Mouse (Mus musculus) adipocyte (in vitro differentiated cells): ENCODE data around the gene Fbxo17.

ENCODE experiments used
- DNase-seq: peaks from one replicate; pipeline ENCODE4 v3.0.0-alpha.2; 2016; ENCODE audit warnings: low spot score

The Fbxo17 gene

GRCm38 (mm10) chr7:28767462-28767965 is 50.9 kb downstream of the Fbxo17 start, which contains the start of gene Nfkbib:
Gene Nfkbib, minus strand, starts transcription at chr7:28767512.
- no peak for DNase-seq

DNA sequence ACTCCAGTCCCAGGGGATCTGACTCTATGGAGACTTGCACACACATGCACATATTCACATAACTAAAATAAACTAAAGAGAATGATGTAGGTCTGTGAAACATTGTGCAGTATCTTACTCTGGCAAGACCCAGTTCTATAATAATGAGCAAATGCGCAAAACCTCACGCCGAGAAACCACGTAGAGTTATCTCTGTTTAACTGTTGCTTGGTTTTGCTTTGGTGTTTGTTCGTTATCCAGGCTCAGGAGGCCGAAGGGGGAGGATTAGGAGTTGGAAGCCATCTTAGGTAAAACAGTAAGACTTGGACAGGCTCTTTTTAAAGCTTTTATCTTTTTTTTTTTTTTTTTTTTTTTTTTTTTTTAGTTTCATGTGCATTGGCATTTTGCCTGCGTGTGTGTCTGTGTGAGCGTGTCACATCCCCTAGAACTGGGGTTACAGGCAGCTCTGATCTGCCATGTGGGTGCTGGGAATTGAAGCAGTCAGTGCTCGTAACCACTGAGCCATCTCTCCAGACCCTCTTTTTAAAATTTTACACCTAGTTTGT is 52.9 kb downstream of the Fbxo17 start:
- no peak for DNase-seq

DNA sequence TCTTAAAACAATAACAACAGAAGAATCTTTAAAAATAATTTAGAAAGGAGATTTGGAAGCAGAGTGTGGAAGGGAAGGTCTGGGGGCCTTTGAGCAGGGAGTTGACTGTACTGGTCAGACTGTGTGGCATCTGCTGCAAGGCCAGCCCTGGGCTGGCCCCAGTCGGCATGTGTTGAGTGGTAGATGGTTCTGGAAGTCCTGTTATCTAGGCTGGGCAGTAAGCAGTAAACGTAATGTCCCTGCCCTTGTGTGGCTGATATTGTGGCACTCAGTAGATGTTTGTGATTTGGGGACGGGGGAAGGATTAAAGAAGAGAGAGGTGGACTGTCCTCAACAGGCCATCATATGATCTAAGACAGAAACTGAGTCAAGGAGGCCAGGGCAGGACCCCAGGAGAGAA is 53.7 kb downstream of the Fbxo17 start:
- DNase-seq = no peak

- no peak for DNase-seq
These were observed 55.3 kb downstream of the Fbxo17 start for GRCm38 (mm10) chr7:28771867-28772266.

- no peak for DNase-seq
These were observed 56.6 kb downstream of the Fbxo17 start for GRCm38 (mm10) chr7:28773163-28773562.

- DNase-seq = no peak
These were observed 57.6 kb downstream of the Fbxo17 start for GRCm38 (mm10) chr7:28774164-28774563.

DNA sequence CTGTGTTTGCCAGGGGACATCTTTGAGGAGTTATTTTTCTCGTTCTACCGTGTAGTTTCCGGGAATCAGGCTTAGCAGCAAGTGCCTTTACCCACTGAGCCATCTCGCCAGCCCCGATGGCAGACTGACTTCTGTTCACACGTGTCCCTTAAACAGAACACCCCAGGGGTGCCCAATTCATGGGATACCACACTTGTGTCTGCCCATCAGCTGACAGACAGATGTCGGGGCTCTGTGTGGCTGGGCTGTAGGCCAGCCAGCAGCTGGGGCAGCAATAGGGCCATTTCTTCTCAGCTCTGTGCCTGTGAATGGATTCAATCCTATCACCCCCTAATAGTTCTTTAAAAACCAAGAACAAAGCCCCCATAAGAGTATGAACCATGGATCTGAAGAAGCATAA is 58.5 kb downstream of the Fbxo17 start:
- DNase-seq = no peak

DNA sequence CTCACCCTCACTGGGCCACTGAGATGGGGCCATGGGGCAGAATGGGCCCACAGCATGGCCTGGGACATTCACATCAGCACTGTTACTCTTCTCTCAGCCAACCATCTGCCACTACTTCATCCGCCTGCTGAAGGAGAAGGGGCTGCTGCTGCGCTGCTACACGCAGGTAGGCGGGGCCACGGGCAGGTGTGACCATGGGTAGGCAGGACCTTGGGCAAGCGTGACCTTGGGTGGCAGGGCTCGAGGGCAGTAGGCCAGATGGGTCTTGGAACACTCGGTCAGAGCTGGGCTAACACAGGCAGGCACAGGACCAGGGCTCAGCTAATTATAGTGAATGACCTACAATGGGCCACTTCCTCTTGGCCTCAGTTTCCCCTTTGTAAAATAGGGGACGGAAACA is 62.2 kb downstream of the Fbxo17 start:
- no peak for DNase-seq

DNA sequence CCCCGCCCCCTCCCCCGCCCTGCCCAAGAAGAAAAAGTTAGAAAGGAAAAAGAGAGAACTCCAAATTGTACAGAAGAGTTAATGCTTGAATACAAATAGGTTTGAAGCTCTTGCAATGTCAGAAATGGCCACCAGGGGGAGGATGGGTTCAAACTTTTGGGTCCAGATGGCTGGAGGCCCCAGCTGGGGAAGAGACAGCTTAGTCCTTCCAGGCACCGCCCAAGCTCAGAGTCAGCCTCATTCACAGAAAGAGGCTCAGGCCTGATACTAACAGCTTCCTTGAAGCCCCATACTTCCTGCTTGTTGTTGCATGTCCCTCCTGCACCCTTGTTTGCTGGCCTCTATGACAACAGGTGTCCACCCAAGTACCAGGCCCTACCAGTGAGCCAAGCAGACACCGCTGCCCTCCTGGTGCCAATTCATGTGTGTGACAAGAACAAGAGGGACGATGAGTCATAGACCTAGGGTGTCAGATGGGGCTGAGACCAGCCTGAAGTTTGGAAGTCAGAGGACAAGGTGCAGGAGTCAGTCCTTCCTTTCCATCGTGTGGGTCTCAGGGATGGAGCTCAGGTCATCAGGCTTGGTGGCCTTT is 63.6 kb downstream of the Fbxo17 start:
- peak; percentile 92 for DNase-seq

GRCm38 (mm10) chr7:28780857-28781256 is 64.3 kb downstream of the Fbxo17 start:
- DNase-seq = no peak

- DNase-seq = no peak
These were observed 64.7 kb downstream of the Fbxo17 start for GRCm38 (mm10) chr7:28781261-28781663.

GRCm38 (mm10) chr7:28785161-28785560 is 68.6 kb downstream of the Fbxo17 start:
- DNase-seq = no peak
